Mouse (Mus musculus): ENCODE results near the gene Gm49384. TPM values are rescaled to one million over a fixed set of nuclear protein-coding genes. Genes with fewer than 3 reads are reported as not detected.

Gm49384 gene
- polyA plus RNA-seq, 1 experiment from 2014 or later, result 16.5 TPM

DNA sequence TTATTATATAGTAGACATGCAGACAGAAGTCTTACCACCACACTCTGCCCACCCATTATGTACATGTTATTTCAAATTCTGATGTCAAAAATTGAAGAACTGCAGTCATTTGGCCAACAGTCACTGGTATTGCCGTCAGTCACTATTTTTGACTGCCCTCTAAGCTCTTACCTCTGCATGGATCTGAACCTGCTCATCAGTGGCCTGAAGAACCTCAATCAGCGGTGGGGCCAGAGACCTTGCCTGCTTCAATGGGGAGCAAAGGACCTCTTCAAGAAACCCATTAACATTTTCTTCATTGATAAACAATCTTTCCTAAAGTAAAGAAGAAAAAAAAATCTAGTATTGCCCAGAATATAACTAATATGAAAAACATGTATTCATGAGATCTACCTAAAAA is 11.4 kb downstream of the Gm49384 start:
- peaks cover 11% of the 10 kb centered on the region for H3K4me1 ChIP-seq (replicated peaks; ENCODE audit: control insufficient read depth, insufficient read depth, low read length)
- H3K27me3 ChIP-seq (replicated peaks; ENCODE audit: control insufficient read depth, insufficient read depth, low read length), result no peaks in the 10 kb centered on the region
- 94% methylated on average over 2 of the region's 2 CpGs for WGBS
- peaks cover 4% of the 10 kb centered on the region; the same call in 1 of the 2 replicates for H3K36me3 ChIP-seq (ENCODE audit: control insufficient read depth, insufficient read depth)
- H3K9me3 ChIP-seq (ENCODE audit: control insufficient read depth, low read length), result no peaks in the 10 kb centered on the region
- no peak overlapping the region for H3K27ac ChIP-seq (ENCODE audit: low read length)
- ATAC-seq, result no peak
- no peak overlapping the region for H3K4me2 ChIP-seq (ENCODE audit: low read length)
- H3K4me3 ChIP-seq (replicated peaks; ENCODE audit: low read length), result no peak overlapping the region
- H3K9ac ChIP-seq (replicated peaks; ENCODE audit: low read depth, low read length), result no peak overlapping the region

DNA sequence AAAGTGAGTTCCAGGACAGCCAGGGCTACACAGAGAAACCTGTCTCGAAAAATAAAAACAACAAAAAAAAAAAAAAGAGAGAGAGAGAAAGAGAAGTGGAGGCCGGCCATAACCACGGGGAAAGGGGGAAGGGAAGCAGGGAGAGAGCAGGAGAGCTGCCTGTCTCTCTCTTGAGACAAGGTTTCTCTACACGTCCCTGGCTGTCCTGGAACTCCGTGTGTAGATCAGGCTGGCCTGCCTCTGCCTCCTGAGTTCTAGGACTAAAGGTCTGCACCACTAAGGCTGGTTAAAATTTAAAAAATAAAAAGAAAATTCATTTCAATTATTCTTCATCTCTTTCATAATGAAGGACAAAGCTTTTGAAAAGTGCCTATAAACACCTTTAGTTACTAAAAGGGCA is 12.7 kb downstream of the Gm49384 start:
- Histone ChIP-seq H3K9ac (replicated peaks; ENCODE audit: low read depth, low read length) (no peak overlapping the region), H3K4me2 (ENCODE audit: low read length) (no peak overlapping the region), H3K4me1 (replicated peaks; ENCODE audit: control insufficient read depth, insufficient read depth, low read length) (peaks cover 19% of the 10 kb centered on the region), H3K9me3 (ENCODE audit: control insufficient read depth, low read length) (no peaks in the 10 kb centered on the region), H3K36me3 (ENCODE audit: control insufficient read depth, insufficient read depth) (peaks cover 4% of the 10 kb centered on the region; the same call in 1 of the 2 replicates), H3K27ac (ENCODE audit: low read length) (no peak overlapping the region), H3K27me3 (replicated peaks; ENCODE audit: control insufficient read depth, insufficient read depth, low read length) (no peaks in the 10 kb centered on the region), H3K4me3 (replicated peaks; ENCODE audit: low read length) (no peak overlapping the region)
- ATAC-seq, result no peak
- 86% methylated on average over 5 of the region's 5 CpGs for WGBS

- Histone ChIP-seq H3K9ac (replicated peaks; ENCODE audit: low read depth, low read length) (no peak overlapping the region), H3K4me3 (replicated peaks; ENCODE audit: low read length) (no peak overlapping the region), H3K4me1 (replicated peaks; ENCODE audit: control insufficient read depth, insufficient read depth, low read length) (peaks cover 13% of the 10 kb centered on the region), H3K9me3 (ENCODE audit: control insufficient read depth, low read length) (no peaks in the 10 kb centered on the region), H3K27ac (ENCODE audit: low read length) (no peak overlapping the region), H3K27me3 (replicated peaks; ENCODE audit: control insufficient read depth, insufficient read depth, low read length) (no peaks in the 10 kb centered on the region), H3K36me3 (ENCODE audit: control insufficient read depth, insufficient read depth) (peaks cover 4% of the 10 kb centered on the region; the same call in 1 of the 2 replicates), H3K4me2 (ENCODE audit: low read length) (no peak overlapping the region)
- ATAC-seq, result no peak
- 91% methylated on average over 1 of the region's 1 CpGs for WGBS
Observed at GRCm38 (mm10) chr12:69190522-69190921, 13.5 kb downstream of the Gm49384 start.

GRCm38 (mm10) chr12:69190074-69190473 is 14.0 kb downstream of the Gm49384 start:
- Histone ChIP-seq H3K4me1 (replicated peaks; ENCODE audit: control insufficient read depth, insufficient read depth, low read length) (peaks cover 15% of the 10 kb centered on the region), H3K4me2 (ENCODE audit: low read length) (no peak overlapping the region), H3K4me3 (replicated peaks; ENCODE audit: low read length) (no peak overlapping the region), H3K9me3 (ENCODE audit: control insufficient read depth, low read length) (no peaks in the 10 kb centered on the region), H3K27me3 (replicated peaks; ENCODE audit: control insufficient read depth, insufficient read depth, low read length) (no peaks in the 10 kb centered on the region), H3K36me3 (ENCODE audit: control insufficient read depth, insufficient read depth) (peaks cover 4% of the 10 kb centered on the region; the same call in 1 of the 2 replicates), H3K9ac (replicated peaks; ENCODE audit: low read depth, low read length) (no peak overlapping the region), H3K27ac (ENCODE audit: low read length) (no peak overlapping the region)
- WGBS, result 94% methylated on average over 9 of the region's 9 CpGs
- no peak for ATAC-seq

GRCm38 (mm10) chr12:69186811-69187471 is 17.1 kb downstream of the Gm49384 start:
- H3K9ac ChIP-seq (replicated peaks; ENCODE audit: low read depth, low read length), result 0 out of 2 replicates have a peak overlapping the region, but pooled peaks have one; percentile 13
- no peak for ATAC-seq
- H3K27ac ChIP-seq (ENCODE audit: low read length), result no peak overlapping the region
- H3K4me1 ChIP-seq (replicated peaks; ENCODE audit: control insufficient read depth, insufficient read depth, low read length), result peaks cover 24% of the 10 kb centered on the region
- no peaks in the 10 kb centered on the region for H3K27me3 ChIP-seq (replicated peaks; ENCODE audit: control insufficient read depth, insufficient read depth, low read length)
- no peak overlapping the region for H3K4me3 ChIP-seq (replicated peaks; ENCODE audit: low read length)
- no peak overlapping the region for H3K4me2 ChIP-seq (ENCODE audit: low read length)
- peaks cover 7% of the 10 kb centered on the region for H3K36me3 ChIP-seq (ENCODE audit: control insufficient read depth, insufficient read depth)
- no peaks in the 10 kb centered on the region for H3K9me3 ChIP-seq (ENCODE audit: control insufficient read depth, low read length)
- 56% methylated on average over 5 of the region's 5 CpGs for WGBS

DNA sequence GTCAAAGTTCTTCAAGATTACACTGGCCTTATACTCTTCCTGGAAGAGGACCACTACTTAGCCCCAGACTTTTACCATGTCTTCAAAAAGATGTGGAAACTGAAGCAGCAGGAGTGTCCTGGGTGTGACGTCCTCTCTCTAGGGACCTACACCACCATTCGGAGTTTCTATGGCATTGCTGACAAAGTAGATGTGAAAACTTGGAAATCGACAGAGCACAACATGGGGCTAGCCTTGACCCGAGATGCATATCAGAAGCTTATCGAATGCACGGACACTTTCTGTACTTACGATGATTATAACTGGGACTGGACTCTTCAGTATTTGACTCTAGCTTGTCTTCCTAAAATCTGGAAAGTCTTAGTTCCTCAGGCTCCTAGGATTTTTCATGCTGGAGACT is 18.7 kb downstream of the Gm49384 start:
- Histone ChIP-seq H3K4me1 (replicated peaks; ENCODE audit: control insufficient read depth, insufficient read depth, low read length) (peaks cover 24% of the 10 kb centered on the region), H3K36me3 (ENCODE audit: control insufficient read depth, insufficient read depth) (peaks cover 6% of the 10 kb centered on the region; the same call in 1 of the 2 replicates), H3K9ac (replicated peaks; ENCODE audit: low read depth, low read length) (peak overlapping the region; percentile 94; the same call in 1 of the 2 replicates), H3K4me2 (ENCODE audit: low read length) (peak overlapping the region; percentile 98), H3K4me3 (replicated peaks; ENCODE audit: low read length) (peak overlapping the region; percentile 94), H3K27me3 (replicated peaks; ENCODE audit: control insufficient read depth, insufficient read depth, low read length) (no peaks in the 10 kb centered on the region), H3K9me3 (ENCODE audit: control insufficient read depth, low read length) (no peaks in the 10 kb centered on the region), H3K27ac (ENCODE audit: low read length) (no peak overlapping the region)
- no peak for ATAC-seq
- 79% methylated on average over 7 of the region's 7 CpGs for WGBS

DNA sequence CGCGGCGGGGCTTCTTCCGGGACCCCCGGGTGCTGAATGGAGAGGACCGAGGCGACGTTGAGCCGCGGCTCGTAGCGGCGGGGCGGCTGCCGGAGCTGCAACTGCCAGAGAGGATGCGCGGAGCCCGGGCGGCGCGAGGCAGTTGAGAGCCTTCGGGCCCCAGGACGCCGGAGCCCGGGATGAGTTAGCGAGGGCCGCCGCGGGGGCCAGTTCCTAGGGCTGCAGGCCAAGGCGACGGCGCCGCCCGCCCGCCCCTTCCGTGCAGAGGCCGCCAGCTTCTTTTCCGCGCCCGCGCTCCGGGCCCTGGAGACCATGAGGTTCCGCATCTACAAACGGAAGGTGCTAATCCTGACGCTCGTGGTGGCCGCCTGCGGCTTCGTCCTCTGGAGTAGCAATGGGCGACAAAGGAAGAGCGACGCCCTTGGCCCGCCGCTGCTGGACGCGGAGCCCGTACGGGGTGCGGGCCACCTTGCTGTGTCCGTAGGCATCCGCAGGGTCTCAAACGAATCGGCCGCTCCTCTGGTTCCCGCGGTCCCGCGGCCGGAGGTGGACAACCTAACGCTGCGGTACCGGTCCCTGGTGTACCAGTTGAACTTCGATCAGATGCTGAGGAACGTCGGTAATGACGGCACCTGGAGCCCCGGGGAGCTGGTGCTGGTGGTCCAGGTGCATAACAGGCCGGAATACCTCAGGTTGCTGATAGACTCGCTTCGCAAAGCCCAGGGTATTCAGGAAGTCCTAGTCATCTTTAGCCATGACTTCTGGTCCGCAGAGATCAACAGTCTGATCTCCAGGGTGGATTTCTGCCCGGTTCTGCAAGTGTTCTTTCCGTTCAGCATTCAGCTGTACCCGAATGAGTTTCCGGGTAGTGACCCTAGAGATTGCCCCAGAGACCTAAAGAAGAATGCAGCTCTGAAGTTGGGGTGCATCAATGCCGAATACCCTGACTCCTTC is 19.4 kb downstream of the Gm49384 start:
- H3K27ac ChIP-seq (ENCODE audit: low read length), result peak overlapping the region; percentile 84
- no peaks in the 10 kb centered on the region for H3K27me3 ChIP-seq (replicated peaks; ENCODE audit: control insufficient read depth, insufficient read depth, low read length)
- peak overlapping the region; percentile 94 for H3K4me3 ChIP-seq (replicated peaks; ENCODE audit: low read length)
- peak; percentile 69 for ATAC-seq
- H3K9me3 ChIP-seq (ENCODE audit: control insufficient read depth, low read length), result no peaks in the 10 kb centered on the region
- peaks cover 24% of the 10 kb centered on the region for H3K4me1 ChIP-seq (replicated peaks; ENCODE audit: control insufficient read depth, insufficient read depth, low read length)
- peaks cover 6% of the 10 kb centered on the region; the same call in 1 of the 2 replicates for H3K36me3 ChIP-seq (ENCODE audit: control insufficient read depth, insufficient read depth)
- peak overlapping the region; percentile 98 for H3K4me2 ChIP-seq (ENCODE audit: low read length)
- peak overlapping the region; percentile 94 for H3K9ac ChIP-seq (replicated peaks; ENCODE audit: low read depth, low read length)
- 2% methylated on average over 83 of the region's 86 CpGs for WGBS

DNA sequence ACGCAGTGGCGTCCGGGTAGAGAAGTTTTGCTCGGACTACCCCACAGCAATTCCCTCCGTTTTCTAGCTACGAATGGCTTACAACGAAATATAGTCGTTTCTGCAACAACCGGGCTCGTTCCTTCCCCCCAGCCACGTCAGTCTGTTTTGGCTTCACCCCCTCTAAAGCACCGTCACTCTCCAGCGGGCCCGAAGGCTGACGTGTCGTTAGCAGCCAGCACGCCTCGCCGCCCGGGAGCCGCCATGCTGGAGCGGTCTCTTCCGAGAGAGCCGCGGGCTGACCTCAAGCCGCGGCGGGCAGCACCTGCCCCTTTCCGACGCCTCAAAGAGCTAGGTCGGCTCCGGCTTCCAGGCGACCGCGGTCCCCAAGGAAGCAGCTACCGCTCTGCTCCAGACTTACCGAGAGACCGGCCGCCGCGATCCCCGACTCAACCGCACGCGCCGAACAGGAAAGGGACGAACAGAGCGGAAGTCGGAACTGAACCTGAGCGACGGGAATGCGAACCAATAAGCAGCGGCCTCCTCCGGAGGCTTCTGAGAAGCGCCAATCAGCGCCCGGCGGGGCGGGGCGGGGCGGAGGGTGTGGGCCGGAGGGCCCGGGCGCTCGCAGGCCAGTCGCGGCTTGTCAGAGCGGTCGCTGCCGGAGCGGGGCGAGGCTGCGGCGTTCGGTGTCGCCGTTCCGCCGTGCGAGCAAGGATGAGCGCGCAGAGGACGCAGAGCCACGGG is 20.3 kb downstream of the Gm49384 start, which contains the start of the genes Rpl36al and Mgat2:
TSS of gene Rpl36al (minus strand) at position 501 of the 726 bp plus-strand sequence.
TSS of gene Mgat2 (plus strand) at position 575 of the 726 bp plus-strand sequence.
- Histone ChIP-seq H3K9ac (replicated peaks; ENCODE audit: low read depth, low read length) (peak within 1 kb of the TSS; percentile 94), H3K4me1 (replicated peaks; ENCODE audit: control insufficient read depth, insufficient read depth, low read length) (peaks cover 24% of the 10 kb centered on the region), H3K4me3 (replicated peaks; ENCODE audit: low read length) (peak within 1 kb of the TSS; percentile 94), H3K9me3 (ENCODE audit: control insufficient read depth, low read length) (no peaks in the 10 kb centered on the region), H3K4me2 (ENCODE audit: low read length) (peak within 1 kb of the TSS; percentile 98), H3K27ac (ENCODE audit: low read length) (peak within 1 kb of the TSS; percentile 84), H3K27me3 (replicated peaks; ENCODE audit: control insufficient read depth, insufficient read depth, low read length) (no peaks in the 10 kb centered on the region), H3K36me3 (ENCODE audit: control insufficient read depth, insufficient read depth) (peaks cover 6% of the 10 kb centered on the region; the same call in 1 of the 2 replicates)
- peak; percentile 99 for ATAC-seq
- WGBS, result under 1% methylated on average over 83 of the region's 84 CpGs

All from forebrain, embryonic 16.5 days (tissue).